Mouse (Mus musculus): Measurements from ENCODE around the gene Mphosph8.

DNA sequence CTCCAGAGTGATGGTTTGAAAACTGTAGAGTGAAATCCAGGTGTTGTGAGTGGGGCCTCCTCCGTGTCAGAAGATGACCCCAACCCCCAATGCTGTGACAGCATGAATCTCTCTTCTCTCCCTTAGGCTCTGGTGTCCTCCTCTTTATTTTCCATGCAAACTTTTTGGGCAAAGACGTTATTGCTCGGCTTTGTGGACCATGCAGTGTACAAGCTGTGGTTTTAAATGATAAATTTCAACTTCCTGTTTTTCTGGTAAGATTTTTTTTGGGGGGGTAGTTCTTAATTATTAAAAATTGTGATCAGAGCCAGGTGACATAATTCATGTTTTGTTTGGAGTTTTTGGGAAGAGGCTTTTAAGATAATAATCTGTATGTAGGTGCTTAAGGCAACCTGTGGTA is 27.4 kb downstream of the Mphosph8 start:
- TF ChIP-seq CTCF (IDR thresholded peaks at IDR 0.05; ENCODE audit: extremely low read depth, insufficient read length, insufficient replicate concordance, low read depth, low read length) (no peak), POLR2A (IDR thresholded peaks at IDR 0.05; ENCODE audit: low read depth, low read length) (no peak)
